Mouse (Mus musculus) kidney, adult 2 months (tissue): ENCODE data around the gene Col4a3. TPM values are rescaled to one million over a fixed set of nuclear protein-coding genes. Genes with fewer than 3 reads are reported as not detected.
A peak's percentile ranks its signal among the peaks of the same experiment; 100 is the strongest.

Source experiments
- DNase-seq: peaks from one replicate; pipeline ENCODE4 v3.0.0; 2021
- H3K27ac ChIP-seq: fragments of 200-500 bp; 2 replicates; pipeline ENCODE4 v1.5.1; 2012; ENCODE audit warnings: low read depth, low read length, control low read depth, inconsistent platforms; ENCODE audit not compliant: insufficient read depth
- H3K27me3 ChIP-seq: fragments of 200-500 bp; replicated peaks from 2 replicates; pipeline ENCODE4 v1.6.1; 2012; ENCODE audit warnings: mild to moderate bottlenecking, moderate library complexity, low read length, inconsistent platforms; ENCODE audit not compliant: control insufficient read depth, insufficient read depth
- H3K36me3 ChIP-seq: fragments of 200-500 bp; 2 replicates; pipeline ENCODE4 v1.6.1; 2012; ENCODE audit warnings: mild to moderate bottlenecking, moderate library complexity, low read length, inconsistent platforms; ENCODE audit not compliant: control insufficient read depth, insufficient read depth
- H3K4me1 ChIP-seq: fragments of 200-500 bp; 2 replicates; pipeline ENCODE4 v1.6.1; 2011; ENCODE audit warnings: low read length; ENCODE audit not compliant: control insufficient read depth, insufficient read depth
- H3K4me3 ChIP-seq: fragments of 200-500 bp; 2 replicates; pipeline ENCODE4 v1.5.1; 2011; ENCODE audit warnings: mild to moderate bottlenecking, low read depth, low read length, control low read depth; ENCODE audit not compliant: insufficient read depth
- CTCF ChIP-seq: fragments of 200-500 bp; conservative IDR thresholded peaks from 2 replicates; pipeline ENCODE4 v1.5.1; 2011; ENCODE audit warnings: low read depth, mild to moderate bottlenecking, control low read depth, low read length, moderate library complexity, mixed read lengths; ENCODE audit not compliant: insufficient read depth, insufficient read length
- POLR2A ChIP-seq: fragments of 200-500 bp; IDR thresholded peaks from one replicate; pipeline ENCODE4 v1.6.1; 2011; ENCODE audit warnings: low read depth, low read length, control low read depth
- WGBS: fragments of 180-500 bp; shearing (Covaris S2); methylation state at CpG from one replicate; pipeline ENCODE4 v1.1.7; 2018; 5-methylcytosine and 5-hydroxymethylcytosine counted together
- polyA plus RNA-seq: library from polyadenylated mRNA; depleted of rRNA; stranded (reverse); fragments of >200 nt; gene quantifications from 2 replicates; pipeline ENCODE4 v1.2.3, GENCODE M21; 2012

Gene Col4a3
- polyA plus RNA-seq, 1 experiment = 57.7 TPM

GRCm38 (mm10) chr1:82717816-82718512 lies 131.2 kb downstream of the Col4a3 start:
- WGBS = 75% methylated on average over 9 of the region's 9 CpGs
- Histone ChIP-seq H3K36me3 (peaks cover 13% of the 10 kb centered on the region), H3K4me3 (no peak overlapping the region), H3K27me3 (no peaks in the 10 kb centered on the region), H3K27ac (no peak overlapping the region), H3K4me1 (no peaks in the 10 kb centered on the region)
- TF ChIP-seq POLR2A (no peak), CTCF (no peak)
- DNase-seq = no peak

- Histone ChIP-seq H3K27ac (peak within 1 kb of the TSS; percentile 80), H3K4me3 (peak within 1 kb of the TSS; percentile 80)
- 8% methylated on average over 38 of the region's 38 CpGs for WGBS
Measured at GRCm38 (mm10) chr1:82724339-82725025, 137.8 kb downstream of the Col4a3 start, which contains the start of gene Mff. Gene Mff, plus strand, starts transcription at chr1:82724890.

GRCm38 (mm10) chr1:82725026-82725874 lies 138.5 kb downstream of the Col4a3 start:
- under 1% methylated on average over 37 of the region's 37 CpGs for WGBS
- peak; percentile 13 for DNase-seq

More at GRCm38 (mm10) chr1:82724339-82725025, 137.8 kb downstream of the Col4a3 start, which contains the start of gene Mff:
- H3K36me3 ChIP-seq = no peaks in the 10 kb centered on the region; the same call in 1 of the 2 replicates
- no peak for TF ChIP-seq POLR2A
- TF ChIP-seq CTCF = no peak
- DNase-seq = peak; percentile 97
- H3K27me3 ChIP-seq = no peaks in the 10 kb centered on the region
- peaks cover 3% of the 10 kb centered on the region; the same call in 1 of the 2 replicates for H3K4me1 ChIP-seq

GRCm38 (mm10) chr1:82725875-82726185 lies 139.1 kb downstream of the Col4a3 start:
- no peak for TF ChIP-seq CTCF
- no peak for TF ChIP-seq POLR2A
- no peak overlapping the region for H3K27ac ChIP-seq
- WGBS = 32% methylated on average over 4 of the region's 4 CpGs
- H3K4me1 ChIP-seq = peaks cover 3% of the 10 kb centered on the region; the same call in 1 of the 2 replicates
- no peak for DNase-seq
- H3K4me3 ChIP-seq = peak overlapping the region; percentile 80
- no peaks in the 10 kb centered on the region for H3K27me3 ChIP-seq
- H3K36me3 ChIP-seq = no peaks in the 10 kb centered on the region; the same call in 1 of the 2 replicates

More at GRCm38 (mm10) chr1:82725026-82725874, 138.5 kb downstream of the Col4a3 start:
- TF ChIP-seq CTCF = no peak
- no peak for TF ChIP-seq POLR2A
- no peaks in the 10 kb centered on the region; the same call in 1 of the 2 replicates for H3K36me3 ChIP-seq
- H3K4me1 ChIP-seq = peaks cover 3% of the 10 kb centered on the region; the same call in 1 of the 2 replicates
- peak overlapping the region; percentile 80 for H3K27ac ChIP-seq
- no peaks in the 10 kb centered on the region for H3K27me3 ChIP-seq
- peak overlapping the region; percentile 80 for H3K4me3 ChIP-seq

GRCm38 (mm10) chr1:82726482-82726881 lies 139.8 kb downstream of the Col4a3 start:
- 88% methylated on average over 5 of the region's 5 CpGs for WGBS
- H3K27me3 ChIP-seq = no peaks in the 10 kb centered on the region
- H3K4me3 ChIP-seq = no peak overlapping the region
- H3K36me3 ChIP-seq = peaks cover 3% of the 10 kb centered on the region; the same call in 1 of the 2 replicates
- TF ChIP-seq CTCF = no peak
- peaks cover 3% of the 10 kb centered on the region; the same call in 1 of the 2 replicates for H3K4me1 ChIP-seq
- no peak overlapping the region for H3K27ac ChIP-seq
- DNase-seq = no peak

- no peak for TF ChIP-seq POLR2A
- TF ChIP-seq CTCF = no peak
- Histone ChIP-seq H3K27me3 (no peaks in the 10 kb centered on the region), H3K27ac (no peak overlapping the region), H3K4me1 (no peaks in the 10 kb centered on the region), H3K4me3 (no peak overlapping the region), H3K36me3 (peaks cover 14% of the 10 kb centered on the region)
- WGBS = 100% methylated on average over 1 of the region's 1 CpGs
- DNase-seq = no peak
Measured at GRCm38 (mm10) chr1:82733357-82733756, 146.6 kb downstream of the Col4a3 start.

GRCm38 (mm10) chr1:82738066-82738465 lies 151.3 kb downstream of the Col4a3 start:
- no peak overlapping the region for H3K4me3 ChIP-seq
- peaks cover 9% of the 10 kb centered on the region for H3K36me3 ChIP-seq
- H3K27me3 ChIP-seq = no peaks in the 10 kb centered on the region
- no peak for DNase-seq
- no peak overlapping the region; the same call in 1 of the 2 replicates for H3K27ac ChIP-seq
- TF ChIP-seq POLR2A (no peak), CTCF (no peak)
- H3K4me1 ChIP-seq = no peaks in the 10 kb centered on the region
- 50% methylated on average over 1 of the region's 1 CpGs for WGBS
